In genomic region chrX:38653181-38653580, GRCm38 (mm10) we compare ENCODE assay signal across 1 mouse cellular context.
TF ChIP-seq lines count a peak whose summit lies in the region.

No protein-coding gene starts in this region.

TF ChIP-seq in MEL, 35 proteins besides CTCF, POLR2A, EP300 and RAD21 (continued from another document):
- TF ChIP-seq POLR2AphosphoS5 (IDR thresholded peaks at IDR 0.05; ENCODE audit: borderline replicate concordance, low read depth, low read length) = no peak
